Comparison of ENCODE assay signal across 18 mouse cellular contexts in genomic region chr11:101925636-101926035, GRCm38 (mm10). TPM values are rescaled to one million over a fixed set of nuclear protein-coding genes. Genes with fewer than 3 reads are reported as not detected.
"Had no signal": no experiment of that assay in that cellular context is flagged by ENCODE, and none has a peak within 500 bp of the region (broad histone marks: within the 10 kb centered on the region; RNA-seq: fewer than 3 reads in every experiment).

No protein-coding gene starts in this region.

- DNase-seq: kidney, postnatal 14 days; lung, embryonic 14.5 days; lung, postnatal 10 days; spleen, adult 18-20 months; thymus, postnatal 4 days had no signal

- H3K27ac ChIP-seq: left cerebral cortex, adult 2 months; limb, embryonic 10.5 days; liver, embryonic 15.5 days; macrophage; midbrain, embryonic 13.5 days; neural tube, embryonic 12.5 days had no signal

- H3K4me3 ChIP-seq: left cerebral cortex, adult 2 months; limb, embryonic 10.5 days; liver, embryonic 15.5 days; megakaryocyte, embryonic 14.5 days; midbrain, embryonic 13.5 days; neural tube, embryonic 12.5 days had no signal

- H3K4me2 ChIP-seq: liver, embryonic 11.5 days; liver, embryonic 15.5 days; lung, embryonic 14.5 days; midbrain, embryonic 13.5 days; neural tube, embryonic 12.5 days had no signal

- H3K9ac ChIP-seq: liver, embryonic 15.5 days; lung, embryonic 14.5 days; midbrain, embryonic 13.5 days; neural tube, embryonic 12.5 days had no signal

- H3K4me1 ChIP-seq: liver, embryonic 15.5 days had no signal

- H3K36me3 ChIP-seq: limb, embryonic 10.5 days; liver, embryonic 15.5 days; midbrain, embryonic 13.5 days; neural tube, embryonic 12.5 days had no signal

- ATAC-seq: intestine, embryonic 16.5 days; midbrain, embryonic 13.5 days had no signal

- H3K9me3 ChIP-seq: limb, embryonic 10.5 days; liver, embryonic 15.5 days; midbrain, embryonic 13.5 days; neural tube, embryonic 12.5 days had no signal

RNA-seq across cellular contexts. Expression of gene Meox1, which starts 31.5 kb away (rescaled TPM):
- polyA plus RNA-seq: macrophage had no signal

RNA-seq across cellular contexts. Expression of gene Sost, which starts 41.2 kb away (rescaled TPM):
- polyA plus RNA-seq: large intestine, adult 2 months; liver, embryonic 11.5 days; lung, embryonic 14.5 days; macrophage; stomach, embryonic 16.5 days had no signal

RNA-seq across cellular contexts. Expression of gene Cfap97d1, which starts 58.4 kb away (rescaled TPM):
- polyA plus RNA-seq: intestine, embryonic 16.5 days; large intestine, adult 2 months; limb, embryonic 10.5 days; limb, embryonic 14.5 days; liver, embryonic 11.5 days; liver, embryonic 15.5 days; lung, embryonic 14.5 days; macrophage; midbrain, embryonic 13.5 days; neural tube, embryonic 12.5 days; stomach, embryonic 16.5 days; thymus, postnatal 0 days had no signal
